Mouse (Mus musculus): ENCODE measurements around the gene Sacm1l.

Gene Sacm1l

GRCm38 (mm10) chr9:123589240-123589910 is 59.8 kb downstream of the Sacm1l start:
- no peak for DNase-seq

- no peak for DNase-seq
Measured at GRCm38 (mm10) chr9:123595194-123595593, 65.6 kb downstream of the Sacm1l start.

- no peak for DNase-seq
Measured at GRCm38 (mm10) chr9:123596910-123597309, 67.4 kb downstream of the Sacm1l start.

- no peak for DNase-seq
Measured at GRCm38 (mm10) chr9:123597376-123597775, 67.8 kb downstream of the Sacm1l start.

- no peak for DNase-seq
Measured at GRCm38 (mm10) chr9:123601529-123601928, 72.0 kb downstream of the Sacm1l start.

- no peak for DNase-seq
Measured at GRCm38 (mm10) chr9:123620311-123621098, 90.9 kb downstream of the Sacm1l start.

GRCm38 (mm10) chr9:123624741-123625140 is 95.2 kb downstream of the Sacm1l start:
- DNase-seq = no peak

GRCm38 (mm10) chr9:123625821-123626220 is 96.3 kb downstream of the Sacm1l start:
- DNase-seq = no peak

- DNase-seq = no peak
Measured at GRCm38 (mm10) chr9:123631666-123632065, 102.1 kb downstream of the Sacm1l start.

- no peak for DNase-seq
Measured at GRCm38 (mm10) chr9:123632281-123632680, 102.7 kb downstream of the Sacm1l start, which contains the start of gene Slc6a20b. Gene Slc6a20b (minus strand): TSS chr9:123632565.

GRCm38 (mm10) chr9:123632993-123633392 is 103.4 kb downstream of the Sacm1l start:
- DNase-seq = no peak

GRCm38 (mm10) chr9:123636771-123637170 is 107.2 kb downstream of the Sacm1l start:
- no peak for DNase-seq

GRCm38 (mm10) chr9:123638231-123638630 is 108.7 kb downstream of the Sacm1l start:
- no peak for DNase-seq

GRCm38 (mm10) chr9:123638668-123639089 is 109.1 kb downstream of the Sacm1l start:
- DNase-seq = peak; percentile 15

GRCm38 (mm10) chr9:123640106-123640505 is 110.5 kb downstream of the Sacm1l start:
- DNase-seq = no peak

Measured in lung, postnatal 36 days (tissue).